Mouse (Mus musculus) hindbrain, embryonic 16.5 days (tissue): ENCODE data around the gene Fcrla. TPM values are rescaled to one million over a fixed set of nuclear protein-coding genes. Genes with fewer than 3 reads are reported as not detected.

Experiments used
- polyA plus RNA-seq: library from polyadenylated mRNA; unstranded; fragments of >200 nt; fragmentation: Nextera tagmentation; extraction: Ambion mirVana; gene quantifications from 2 replicates; pipeline ENCODE4 v1.2.1, GENCODE M21; 2015

Gene Fcrla
- polyA plus RNA-seq, 1 experiment from 2014 or later: not detected

Other genes starting within 250 kb of the Fcrla start
- gene Atf6, start 59.8 kb downstream of the Fcrla start, polyA plus RNA-seq: 6.5 and 7.0 TPM in 2 replicates
- 0.59 and 1.3 TPM in 2 replicates for gene Gm26620, start 42.5 kb downstream of the Fcrla start, polyA plus RNA-seq
- gene Dusp12, start 42.0 kb downstream of the Fcrla start, polyA plus RNA-seq: 44.0 and 47.0 TPM in 2 replicates
- gene Fcrlb, start 14.6 kb downstream of the Fcrla start, polyA plus RNA-seq: 1.1 and 1.2 TPM in 2 replicates
- 1.6 and 2.3 TPM in 2 replicates for gene Fcgr2b, start 49.0 kb upstream of the Fcrla start, polyA plus RNA-seq
- 0.20 and 0.40 TPM in 2 replicates for gene Fcgr4, start 91.3 kb upstream of the Fcrla start, polyA plus RNA-seq
- 9.8 and 11.5 TPM in 2 replicates for gene Fcgr3, start 137.4 kb upstream of the Fcrla start, polyA plus RNA-seq
- 11.6 and 11.8 TPM in 2 replicates for gene Cfap126, start 186.3 kb upstream of the Fcrla start, polyA plus RNA-seq
- 316 and 354 TPM in 2 replicates for gene Sdhc, start 223.0 kb upstream of the Fcrla start, polyA plus RNA-seq
- gene Mpz, start 223.1 kb upstream of the Fcrla start, polyA plus RNA-seq: 4.7 and 5.3 TPM in 2 replicates